Mouse (Mus musculus) midbrain, embryonic 15.5 days (tissue): Measurements from ENCODE around the gene Ccr9. TPM values are rescaled to one million over a fixed set of nuclear protein-coding genes. Genes with fewer than 3 reads are reported as not detected.
A peak's percentile ranks its signal among the peaks of the same experiment; 100 is the strongest.

Source experiments
- ATAC-seq: fragments of 200-750 bp; cut with Nextera tagmentation; replicated peaks from 2 replicates; pipeline ENCODE4 v1.8.0; 2017; ENCODE audit warnings: moderate TSS enrichment
- H3K27ac ChIP-seq: fragments of 300-500 bp; sonication (generic); 2 replicates; pipeline ENCODE4 v1.5.1; 2015; ENCODE audit warnings: mild to moderate bottlenecking, inconsistent platforms
- H3K27me3 ChIP-seq: fragments of 300-500 bp; sonication (generic); replicated peaks from 2 replicates; pipeline ENCODE4 v1.6.1; 2015; ENCODE audit warnings: inconsistent platforms
- H3K36me3 ChIP-seq: fragments of 300-500 bp; sonication (generic); replicated peaks from 2 replicates; pipeline ENCODE4 v1.6.1; 2015; ENCODE audit warnings: inconsistent platforms
- H3K4me1 ChIP-seq: fragments of 300-500 bp; sonication (generic); 2 replicates; pipeline ENCODE4 v1.6.1; 2015; ENCODE audit warnings: inconsistent platforms
- H3K4me2 ChIP-seq: fragments of 300-500 bp; sonication (generic); 2 replicates; pipeline ENCODE4 v1.6.1; 2015; ENCODE audit warnings: inconsistent platforms, mild to moderate bottlenecking, moderate library complexity
- H3K4me3 ChIP-seq: fragments of 300-500 bp; sonication (generic); 2 replicates; pipeline ENCODE4 v1.5.1; 2015; ENCODE audit warnings: mild to moderate bottlenecking, inconsistent platforms
- H3K9ac ChIP-seq: fragments of 300-500 bp; sonication (generic); 2 replicates; pipeline ENCODE4 v1.6.1; 2015; ENCODE audit warnings: mild to moderate bottlenecking, inconsistent platforms
- H3K9me3 ChIP-seq: fragments of 300-500 bp; sonication (generic); 2 replicates; pipeline ENCODE4 v1.6.1; 2016; ENCODE audit warnings: inconsistent platforms
- WGBS: fragments of 180-500 bp; shearing (Covaris S2); methylation state at CpG from one replicate; pipeline ENCODE4 v1.1.7; 2015; ENCODE audit warnings: mixed read lengths; 5-methylcytosine and 5-hydroxymethylcytosine counted together
- polyA plus RNA-seq: library from polyadenylated mRNA; unstranded; fragments of >200 nt; fragmentation: Nextera tagmentation; extraction: Ambion mirVana; gene quantifications from 2 replicates; pipeline ENCODE4 v1.2.1, GENCODE M21; 2015

The Ccr9 gene
- polyA plus RNA-seq: 0.51 and 0.59 TPM in 2 replicates

DNA sequence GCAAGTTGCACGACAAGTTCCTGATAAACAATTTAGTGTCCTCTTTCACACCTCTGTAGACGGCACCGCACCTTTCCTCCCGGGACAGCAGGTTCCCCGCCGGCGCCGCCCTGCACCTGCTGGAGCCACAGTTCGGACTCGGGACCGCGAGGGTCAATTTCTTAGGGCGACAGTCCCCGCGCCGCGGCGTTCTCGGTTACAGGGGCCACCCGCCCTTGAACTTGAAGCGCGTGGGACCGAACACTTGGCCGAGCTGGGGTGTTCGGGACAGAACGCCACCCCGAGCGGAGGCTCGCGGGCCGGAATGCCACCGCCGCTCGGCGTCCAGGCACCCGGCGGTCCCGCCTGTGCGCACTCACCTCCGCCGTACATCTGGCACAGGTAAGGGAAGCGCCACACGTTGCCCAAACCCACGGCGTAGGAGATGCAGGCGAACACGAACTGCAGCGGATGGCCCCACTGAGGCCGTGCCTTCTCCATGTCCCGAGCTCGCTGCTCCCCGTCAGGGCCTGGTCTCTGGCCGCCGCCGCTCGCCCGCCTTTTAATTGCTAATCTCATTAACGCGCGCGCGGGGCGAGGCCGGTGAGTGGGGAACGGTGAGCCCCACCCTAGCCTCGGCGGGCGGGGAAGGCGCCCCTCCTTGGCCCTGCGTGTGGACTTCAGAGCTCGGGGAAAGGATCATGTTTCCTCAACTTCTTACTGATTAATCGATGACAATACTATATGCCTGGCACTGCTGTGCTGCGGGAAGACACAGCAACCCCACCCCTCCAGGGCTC, at the start of gene Ccr9, which contains the start of gene Slc6a20a:
Ccr9 (plus strand) TSS at position 113 of the 779 bp plus-strand sequence.
Slc6a20a (minus strand) TSS at position 559 of the 779 bp plus-strand sequence.
- no peaks in the 10 kb centered on the region for H3K9me3 ChIP-seq
- H3K36me3 ChIP-seq: no peaks in the 10 kb centered on the region
- peak; percentile 83 for ATAC-seq
- H3K4me1 ChIP-seq: peaks cover 8% of the 10 kb centered on the region
- H3K27ac ChIP-seq: no peak within 1 kb of the TSS
- H3K4me2 ChIP-seq: peak within 1 kb of the TSS; percentile 84
- WGBS: under 1% methylated on average over 73 of the region's 73 CpGs
- H3K27me3 ChIP-seq: peaks cover 28% of the 10 kb centered on the region
- peak within 1 kb of the TSS; percentile 32 for H3K9ac ChIP-seq
- H3K4me3 ChIP-seq: peak within 1 kb of the TSS; percentile 39

DNA sequence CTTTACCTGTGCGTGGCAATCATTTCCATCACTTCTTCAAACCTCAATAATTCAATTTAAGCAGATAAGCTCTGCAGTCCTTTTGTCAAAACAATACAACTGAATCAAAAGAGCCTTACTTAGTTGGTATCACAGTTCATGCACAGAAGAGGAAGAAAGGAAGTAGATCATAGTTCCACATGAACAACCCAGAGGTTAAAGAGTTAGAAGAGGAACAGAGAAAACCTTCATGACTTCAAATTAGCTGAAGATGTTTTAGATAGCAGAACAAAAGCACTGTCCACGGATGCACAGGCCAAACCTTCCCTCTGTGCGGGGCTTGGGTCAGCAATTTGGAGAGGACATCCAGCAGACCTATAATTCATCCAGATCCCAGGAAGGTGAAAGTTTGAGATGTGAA, 46.6 kb upstream of the Ccr9 start:
- Histone ChIP-seq H3K4me1 (no peaks in the 10 kb centered on the region), H3K27ac (no peak overlapping the region), H3K27me3 (no peaks in the 10 kb centered on the region), H3K4me2 (no peak overlapping the region), H3K36me3 (no peaks in the 10 kb centered on the region), H3K4me3 (no peak overlapping the region), H3K9ac (no peak overlapping the region), H3K9me3 (no peaks in the 10 kb centered on the region)
- 85% methylated on average over 3 of the region's 3 CpGs for WGBS
- ATAC-seq: no peak

DNA sequence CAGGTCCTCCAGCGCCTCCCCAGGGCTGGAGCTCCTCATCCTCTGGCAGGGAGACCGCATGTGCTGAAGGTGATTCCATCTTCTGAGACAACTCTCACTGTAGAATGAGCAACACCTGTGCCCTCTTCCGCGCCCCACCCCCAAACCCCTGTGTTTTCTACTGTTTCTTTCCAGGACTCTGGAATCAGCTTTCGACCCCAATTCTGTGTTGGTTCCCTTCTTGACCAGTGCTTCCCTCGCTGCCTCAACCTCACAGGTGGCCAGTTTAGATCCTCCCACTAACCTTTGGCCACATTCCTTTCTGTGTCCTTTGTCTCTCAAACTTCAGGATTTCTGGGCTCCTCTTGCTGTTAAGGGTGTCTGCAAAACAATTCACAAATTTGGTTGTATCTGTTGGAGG, 46.0 kb upstream of the Ccr9 start, which contains the start of gene Slc6a20b:
Slc6a20b (minus strand) TSS at position 285 of the 400 bp plus-strand sequence.
- no peak for ATAC-seq
- Histone ChIP-seq H3K4me1 (no peaks in the 10 kb centered on the region), H3K4me3 (no peak within 1 kb of the TSS), H3K9me3 (no peaks in the 10 kb centered on the region), H3K27me3 (no peaks in the 10 kb centered on the region), H3K4me2 (no peak within 1 kb of the TSS), H3K36me3 (no peaks in the 10 kb centered on the region), H3K9ac (no peak within 1 kb of the TSS), H3K27ac (no peak within 1 kb of the TSS)
- 82% methylated on average over 6 of the region's 6 CpGs for WGBS

DNA sequence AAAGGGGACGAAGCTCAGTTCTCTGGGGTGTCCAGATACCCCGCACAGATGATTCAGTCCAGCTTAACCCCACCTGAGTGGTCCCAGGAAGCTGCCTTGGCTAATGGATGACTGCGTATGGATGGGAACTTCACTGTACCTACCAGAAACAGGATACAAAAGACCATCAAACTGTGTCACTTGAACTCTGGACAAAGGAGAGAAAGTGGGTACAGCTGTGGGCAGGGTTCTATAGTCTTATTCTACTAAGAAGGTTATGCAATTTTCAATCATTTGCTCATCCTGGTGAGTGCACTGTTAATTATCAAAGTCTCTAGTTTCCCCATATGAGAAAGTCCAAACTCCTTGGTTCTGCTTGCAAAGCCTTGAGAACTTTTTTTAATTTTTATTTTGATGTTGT, 45.2 kb upstream of the Ccr9 start:
- Histone ChIP-seq H3K4me1 (no peaks in the 10 kb centered on the region), H3K4me3 (no peak overlapping the region), H3K4me2 (no peak overlapping the region), H3K27me3 (no peaks in the 10 kb centered on the region), H3K9ac (no peak overlapping the region), H3K36me3 (no peaks in the 10 kb centered on the region), H3K9me3 (no peaks in the 10 kb centered on the region), H3K27ac (no peak overlapping the region)
- ATAC-seq: no peak
- 94% methylated on average over 3 of the region's 3 CpGs for WGBS

DNA sequence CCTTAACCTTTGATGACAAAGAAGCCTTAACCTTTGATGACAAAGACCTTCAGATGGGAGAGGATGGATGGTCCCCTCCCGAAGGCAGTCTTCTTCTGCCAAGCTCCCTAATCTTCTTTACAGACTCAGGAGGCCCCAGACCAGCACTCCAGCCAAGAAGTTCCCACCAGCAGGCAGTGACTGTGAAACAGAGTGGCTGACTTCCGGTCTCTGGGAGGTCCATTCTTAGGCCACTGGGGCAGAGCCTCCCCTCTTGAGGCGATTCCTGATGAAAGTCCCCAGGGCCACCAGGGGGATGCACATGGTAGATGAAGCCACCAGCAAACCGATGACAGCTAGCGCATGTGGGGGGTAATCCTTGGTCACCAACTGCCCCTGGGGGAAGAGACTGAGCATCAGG, 41.5 kb upstream of the Ccr9 start:
- no peak for ATAC-seq
- Histone ChIP-seq H3K9me3 (no peaks in the 10 kb centered on the region), H3K9ac (no peak overlapping the region), H3K4me1 (no peaks in the 10 kb centered on the region), H3K4me2 (no peak overlapping the region), H3K27me3 (no peaks in the 10 kb centered on the region), H3K27ac (no peak overlapping the region), H3K36me3 (no peaks in the 10 kb centered on the region), H3K4me3 (no peak overlapping the region)
- WGBS: 70% methylated on average over 5 of the region's 5 CpGs

DNA sequence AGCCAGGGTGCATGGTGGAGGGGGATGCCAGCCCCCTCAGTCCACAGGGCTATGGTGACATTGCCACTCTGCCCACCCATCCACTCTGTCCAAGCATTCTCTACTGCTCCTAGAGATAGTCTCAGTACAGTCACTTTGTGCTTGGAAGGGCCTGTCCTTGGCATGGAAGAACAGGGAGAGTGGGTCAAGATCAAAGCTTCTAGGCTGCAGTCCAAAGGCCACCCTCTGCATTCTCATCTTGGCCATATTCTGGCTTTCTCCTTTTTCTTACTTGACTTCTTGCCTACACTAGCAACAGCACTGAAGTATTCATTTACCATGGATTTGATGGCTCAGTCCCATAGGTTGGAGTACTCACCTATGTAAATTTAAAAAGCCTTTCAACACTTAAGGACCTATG, 40.0 kb upstream of the Ccr9 start:
- Histone ChIP-seq H3K4me3 (no peak overlapping the region), H3K4me1 (no peaks in the 10 kb centered on the region), H3K27me3 (no peaks in the 10 kb centered on the region), H3K27ac (no peak overlapping the region), H3K4me2 (no peak overlapping the region), H3K36me3 (no peaks in the 10 kb centered on the region), H3K9ac (no peak overlapping the region), H3K9me3 (no peaks in the 10 kb centered on the region)
- no peak for ATAC-seq

DNA sequence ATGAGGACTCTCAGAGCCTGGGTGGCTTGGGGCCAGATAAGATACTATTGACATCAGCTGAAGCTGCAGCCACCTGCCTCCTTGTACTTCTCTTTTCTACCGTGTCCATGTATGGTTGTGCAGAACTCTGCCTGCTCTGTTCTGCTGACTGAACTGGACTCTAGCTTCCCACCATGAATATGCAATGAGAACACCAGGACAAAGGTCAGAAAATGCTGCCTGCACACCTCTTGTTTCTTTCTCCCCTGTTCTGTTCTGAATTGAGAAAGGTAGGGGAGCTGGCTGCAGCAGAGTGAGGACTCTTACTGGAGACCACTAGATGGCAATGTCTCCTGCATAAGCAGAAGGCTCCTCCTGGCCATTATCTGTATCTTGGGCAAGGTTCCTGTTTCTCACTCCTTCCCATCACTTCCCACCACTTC, 39.6 kb upstream of the Ccr9 start:
- Histone ChIP-seq H3K27ac (no peak overlapping the region), H3K4me3 (no peak overlapping the region), H3K4me1 (no peaks in the 10 kb centered on the region), H3K9ac (no peak overlapping the region), H3K36me3 (no peaks in the 10 kb centered on the region), H3K4me2 (no peak overlapping the region), H3K9me3 (no peaks in the 10 kb centered on the region), H3K27me3 (no peaks in the 10 kb centered on the region)
- WGBS: 83% methylated on average over 1 of the region's 1 CpGs
- peak; percentile 58; the same call in 1 of the 2 replicates for ATAC-seq

DNA sequence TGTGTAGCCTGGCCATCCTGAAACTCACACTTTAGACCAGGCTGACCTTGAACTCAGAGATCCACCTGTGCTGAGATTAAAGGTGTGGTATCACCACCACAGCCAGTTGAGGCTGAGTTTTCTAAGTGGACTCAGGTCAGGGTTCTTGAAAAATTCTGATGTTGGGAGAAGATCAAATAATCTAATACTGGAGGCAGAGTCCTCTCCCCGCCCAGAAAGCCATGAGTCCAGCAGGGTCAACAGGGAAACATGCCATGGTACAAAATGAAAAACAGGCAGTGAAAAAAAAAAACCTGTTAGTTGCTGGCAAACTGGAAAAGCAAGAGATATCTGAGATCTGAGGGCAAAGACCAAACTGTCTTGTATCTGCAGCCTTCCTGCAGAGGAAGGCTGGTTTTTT, 38.1 kb upstream of the Ccr9 start:
- Histone ChIP-seq H3K4me1 (no peaks in the 10 kb centered on the region), H3K4me2 (no peak overlapping the region), H3K27me3 (no peaks in the 10 kb centered on the region), H3K9me3 (no peaks in the 10 kb centered on the region), H3K4me3 (no peak overlapping the region), H3K9ac (no peak overlapping the region), H3K27ac (no peak overlapping the region), H3K36me3 (no peaks in the 10 kb centered on the region)
- ATAC-seq: no peak
- WGBS: 69% methylated on average over 1 of the region's 1 CpGs

DNA sequence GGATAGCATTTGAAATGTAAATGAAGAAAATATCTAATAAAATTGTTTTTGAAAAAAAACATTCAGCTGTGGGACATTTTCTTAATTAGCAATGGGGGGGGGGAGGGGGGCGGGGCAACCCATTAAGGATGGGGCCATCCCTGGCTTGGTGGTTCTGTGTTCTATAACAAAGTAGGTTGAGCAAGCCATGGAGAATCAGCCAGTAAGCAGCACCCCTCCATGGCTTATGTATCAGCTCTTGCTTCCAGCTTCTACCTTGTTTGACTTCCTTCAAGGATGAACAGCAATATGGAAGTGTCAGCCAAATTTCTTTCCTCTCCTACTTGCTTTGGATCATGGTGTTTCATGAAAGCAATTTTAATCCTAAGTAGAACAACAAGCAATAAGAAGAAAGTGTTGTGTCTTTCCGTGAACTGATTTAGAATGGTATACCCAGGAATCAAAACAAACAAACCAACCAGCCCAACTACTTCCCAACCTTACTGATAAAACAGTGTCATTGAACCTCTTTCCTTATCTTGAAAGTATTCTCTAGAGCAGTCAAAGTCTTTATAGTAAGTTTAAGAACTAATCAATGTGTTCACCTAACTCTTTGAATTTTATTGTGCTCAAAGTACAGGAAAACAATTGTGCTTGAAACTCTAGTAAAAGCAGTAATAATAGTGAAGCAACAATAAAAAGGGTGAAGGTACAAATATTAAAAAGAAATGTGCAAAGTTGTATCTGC, 28.3 kb upstream of the Ccr9 start:
- Histone ChIP-seq H3K27ac (no peak overlapping the region), H3K9me3 (no peaks in the 10 kb centered on the region), H3K4me1 (no peaks in the 10 kb centered on the region), H3K9ac (no peak overlapping the region), H3K4me2 (no peak overlapping the region), H3K4me3 (no peak overlapping the region), H3K27me3 (no peaks in the 10 kb centered on the region), H3K36me3 (no peaks in the 10 kb centered on the region)
- 95% methylated on average over 2 of the region's 2 CpGs for WGBS
- ATAC-seq: no peak

DNA sequence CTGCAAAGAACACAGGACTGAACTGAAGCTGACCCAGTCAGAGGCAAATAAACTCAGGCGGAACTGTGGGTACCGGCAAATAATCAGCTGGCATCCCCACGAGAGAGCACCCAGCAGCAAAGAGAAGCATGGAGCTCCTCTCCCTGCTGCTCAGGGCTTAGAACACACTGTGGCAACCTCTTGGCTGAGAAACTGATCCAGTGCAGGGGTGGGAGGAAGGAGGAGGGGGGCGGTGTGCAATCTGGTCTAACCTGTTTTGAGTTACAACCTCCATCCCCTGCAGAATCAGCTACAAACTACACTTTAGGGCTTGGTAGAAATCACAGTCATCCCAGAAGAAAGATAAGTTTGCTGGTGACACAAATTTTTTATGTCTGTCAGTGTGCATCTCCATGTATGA, 26.9 kb upstream of the Ccr9 start:
- 54% methylated on average over 4 of the region's 4 CpGs for WGBS
- Histone ChIP-seq H3K27ac (no peak overlapping the region), H3K27me3 (no peaks in the 10 kb centered on the region), H3K9me3 (no peaks in the 10 kb centered on the region), H3K4me3 (no peak overlapping the region), H3K4me2 (no peak overlapping the region), H3K9ac (no peak overlapping the region), H3K4me1 (no peaks in the 10 kb centered on the region), H3K36me3 (no peaks in the 10 kb centered on the region)
- no peak for ATAC-seq

DNA sequence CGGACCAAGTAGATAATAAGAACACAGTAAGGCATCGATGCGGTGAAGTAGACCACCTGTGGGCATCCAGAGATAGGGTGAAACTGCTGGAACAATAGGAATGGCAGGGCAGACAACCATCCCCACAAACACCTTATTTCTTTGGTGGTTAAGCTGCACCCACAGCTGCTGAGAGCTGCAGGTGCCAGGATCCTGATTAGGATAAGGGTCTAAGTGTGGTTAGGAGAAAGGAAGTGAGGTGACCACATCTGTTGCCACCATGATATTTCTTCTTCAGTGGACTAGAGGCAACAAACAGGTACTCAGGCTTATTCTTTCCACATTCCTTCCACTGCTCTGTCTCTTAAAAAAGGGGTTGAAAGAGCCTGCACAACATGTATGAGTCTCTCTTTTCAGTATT, 20.8 kb upstream of the Ccr9 start:
- no peak overlapping the region for H3K4me3 ChIP-seq
- H3K4me2 ChIP-seq: no peak overlapping the region
- H3K27me3 ChIP-seq: no peaks in the 10 kb centered on the region
- 79% methylated on average over 3 of the region's 3 CpGs for WGBS
- H3K9me3 ChIP-seq: no peaks in the 10 kb centered on the region
- H3K9ac ChIP-seq: no peak overlapping the region
- ATAC-seq: no peak
- no peak overlapping the region for H3K27ac ChIP-seq
- H3K4me1 ChIP-seq: no peaks in the 10 kb centered on the region
- no peaks in the 10 kb centered on the region for H3K36me3 ChIP-seq

DNA sequence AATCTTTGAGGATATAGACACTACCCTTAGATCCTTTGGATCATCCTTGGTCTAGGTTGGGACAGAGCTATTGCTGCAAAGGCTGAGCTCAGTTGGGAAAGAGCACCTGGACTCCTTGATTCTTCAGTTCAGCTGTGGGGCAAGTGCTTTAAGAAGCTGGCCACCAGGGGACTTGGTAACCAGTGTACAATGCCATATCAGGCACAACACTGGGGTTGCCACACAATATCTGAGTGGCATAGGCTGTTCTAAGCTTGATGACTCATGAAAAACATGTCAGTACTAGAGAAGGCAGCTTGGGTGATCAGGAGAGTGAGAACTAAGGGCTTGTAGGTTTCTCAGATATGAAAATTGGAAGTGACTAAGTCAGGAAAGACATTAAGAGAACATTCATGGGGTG, 19.3 kb upstream of the Ccr9 start:
- Histone ChIP-seq H3K27ac (no peak overlapping the region), H3K4me1 (no peaks in the 10 kb centered on the region), H3K4me2 (no peak overlapping the region), H3K27me3 (no peaks in the 10 kb centered on the region), H3K4me3 (no peak overlapping the region), H3K9ac (no peak overlapping the region), H3K36me3 (no peaks in the 10 kb centered on the region), H3K9me3 (no peaks in the 10 kb centered on the region)
- ATAC-seq: no peak
